Mouse (Mus musculus) embryonic fibroblast, embryonic 13.5 days (primary cell): ENCODE results near the gene Immp2l.

ENCODE experiments used
- CTCF ChIP-seq: IDR thresholded peaks from 2 replicates; pipeline ENCODE4 v1.5.1; 2011; ENCODE audit warnings: mild to moderate bottlenecking, control low read depth, low read length, moderate library complexity, borderline replicate concordance; ENCODE audit not compliant: insufficient read depth
- POLR2A ChIP-seq: IDR thresholded peaks from 2 replicates; pipeline ENCODE4 v1.6.1; 2011; ENCODE audit warnings: low read depth, mild to moderate bottlenecking, control low read depth, low read length, moderate library complexity

GRCm38 (mm10) chr12:41159543-41159942 lies 135.7 kb downstream of the Immp2l start:
- TF ChIP-seq CTCF = no peak
- TF ChIP-seq POLR2A = no peak
